Mouse (Mus musculus): Measurements from ENCODE around the gene Gm10591. TPM values are rescaled to one million over a fixed set of nuclear protein-coding genes. Genes with fewer than 3 reads are reported as not detected.
"Not testable (repeated sequence)": the region's sequence is repeated elsewhere in the genome, so short reads cannot be mapped to it uniquely, and the experiment has no call there.

Gene Gm10591
- total RNA-seq (2021): not detected

DNA sequence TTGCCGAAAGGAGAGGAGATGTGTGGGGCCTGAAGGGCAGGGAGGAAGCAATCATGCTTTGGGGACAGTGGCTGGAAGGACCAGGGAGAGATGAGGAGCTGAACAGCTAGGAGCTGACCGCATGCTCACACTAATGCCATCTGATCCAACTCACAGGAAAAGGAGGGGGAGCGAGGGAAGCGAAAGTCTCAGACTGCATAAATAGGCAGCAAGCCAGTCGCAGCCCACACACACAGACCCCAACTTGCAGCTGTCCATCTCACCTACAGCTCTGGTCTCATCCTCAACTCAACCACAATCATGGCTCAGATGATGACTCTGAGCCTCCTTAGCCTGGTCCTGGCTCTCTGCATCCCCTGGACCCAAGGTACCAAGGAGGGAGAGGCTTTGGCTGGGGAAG is at the start of gene Gm10591:
TSS of gene Gm10591 (plus strand) at position 301 of the 400 bp plus-strand sequence.
- DNase-seq (ENCODE audit: extremely low spot score in 1 of 2, low spot score in 2 of 2); intact Hi-C loops (cut with DNase I): not testable (repeated sequence)

DNA sequence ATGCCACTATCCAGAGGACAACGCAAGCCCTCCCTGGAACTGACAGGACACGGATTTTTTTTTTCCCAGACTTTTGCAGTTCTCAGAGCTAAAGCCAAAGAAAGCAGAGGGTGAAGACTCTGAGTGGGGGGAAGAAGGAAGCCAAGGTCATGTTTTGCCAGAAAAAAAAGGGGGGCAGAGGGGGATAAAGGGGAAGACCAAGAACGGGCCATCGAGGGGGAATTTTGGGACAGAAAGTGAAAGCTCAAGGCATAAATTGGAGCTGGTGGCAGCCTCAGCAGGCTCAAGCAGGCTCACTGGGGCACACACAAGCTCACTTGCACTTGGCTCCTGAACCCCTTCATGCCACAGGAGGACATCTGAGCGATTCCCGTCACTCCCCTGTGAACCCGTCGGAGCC is 17.4 kb downstream of the Gm10591 start, which contains the start of gene Gm2564:
TSS of gene Gm2564 (plus strand) at position 301 of the 400 bp plus-strand sequence.
- intact Hi-C loops (cut with DNase I); DNase-seq (ENCODE audit: extremely low spot score in 1 of 2, low spot score in 2 of 2): not testable (repeated sequence)

GRCm38 (mm10) chr4:42654951-42655350 is 43.0 kb downstream of the Gm10591 start, which contains the start of gene Ccl27b:
TSS of gene Ccl27b (plus strand) at chr4:42655251.
- intact Hi-C loops (cut with DNase I); DNase-seq (ENCODE audit: extremely low spot score in 1 of 2, low spot score in 2 of 2): not testable (repeated sequence)

DNA sequence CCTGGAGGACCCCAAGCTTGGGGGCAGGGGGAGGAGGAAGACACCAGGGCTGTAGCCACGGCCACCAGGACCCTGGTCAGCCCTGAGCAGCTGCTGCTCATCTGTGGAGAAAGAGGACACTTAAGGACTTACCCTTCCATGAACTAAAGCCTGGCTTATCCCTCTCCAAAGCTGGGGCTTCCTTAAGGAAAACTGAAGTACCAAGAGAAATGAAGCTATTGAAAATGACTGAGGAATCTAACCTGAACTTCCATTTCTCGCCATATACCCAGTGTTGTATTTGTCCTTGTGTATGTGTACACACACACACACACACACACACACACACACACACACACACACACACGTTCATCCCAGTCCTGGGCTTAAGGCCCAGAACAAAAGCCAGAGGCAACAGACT is 49.8 kb downstream of the Gm10591 start, which contains the start of gene Il11ra2:
TSS of gene Il11ra2 (minus strand) at position 101 of the 400 bp plus-strand sequence.
- DNase-seq (ENCODE audit: extremely low spot score in 1 of 2, low spot score in 2 of 2); intact Hi-C loops (cut with DNase I): not testable (repeated sequence)

Other genes starting within 250 kb of the Gm10591 start
- gene Gm21586, start 172.8 kb upstream of the Gm10591 start, total RNA-seq (2021): not detected
- 1 to 10 TPM; 5.1 to 6.0 TPM for gene Gm2163, start 145.4 kb upstream of the Gm10591 start, total RNA-seq (2021)
- 1 to 10 TPM in 1 of 2 experiments, not detected in 1; 1.4 TPM for gene Fam205a2, start 84.0 kb upstream of the Gm10591 start, total RNA-seq (2021)
- 10 to 100 TPM; 10.2 to 11.6 TPM for gene Gm2564, start 17.5 kb downstream of the Gm10591 start, total RNA-seq (2021)
- 10 to 100 TPM in 1 of 2 experiments, 1 to 10 TPM in 1; 4.2 to 11.3 TPM for gene Ccl27b, start 43.1 kb downstream of the Gm10591 start, total RNA-seq (2021)
- not detected for gene Il11ra2, start 49.7 kb downstream of the Gm10591 start, total RNA-seq (2021)
- 1 to 10 TPM; 1.3 to 2.6 TPM for gene 4930578G10Rik, start 123.3 kb downstream of the Gm10591 start, total RNA-seq (2021)
- gene Ccl19, start 144.4 kb downstream of the Gm10591 start, total RNA-seq (2021): 1 to 10 TPM in 1 of 2 experiments, under 1 TPM in 1; 0.90 to 1.2 TPM
- not detected for gene Ccl21a, start 161.8 kb downstream of the Gm10591 start, total RNA-seq (2021)
- under 1 TPM in 1 of 2 experiments, not detected in 1; 0.34 TPM for gene Fam205a1, start 241.7 kb downstream of the Gm10591 start, total RNA-seq (2021)
- gene Gm12394, start 244.6 kb downstream of the Gm10591 start, total RNA-seq (2021): 1 to 10 TPM; 2.4 to 2.5 TPM

Data from left cerebral cortex, postnatal 10 days (tissue).